Mouse (Mus musculus): ENCODE data around the gene Cnga2. TPM values are rescaled to one million over a fixed set of nuclear protein-coding genes. Genes with fewer than 3 reads are reported as not detected.
A peak's percentile ranks its signal among the peaks of the same experiment; 100 is the strongest.
"Not testable (repeated sequence)": the region's sequence is repeated elsewhere in the genome, so short reads cannot be mapped to it uniquely, and the experiment has no call there.

Cnga2 gene
- 0.04 and 0.10 TPM in 2 replicates for polyA plus RNA-seq (2016; fragmentation: Nextera tagmentation; extraction: Ambion mirVana)

- Histone ChIP-seq H3K27ac (no peak within 1 kb of the TSS), H3K27me3 (ENCODE audit: low read depth, poor library complexity, severe bottlenecking) (peaks cover 79% of the 10 kb centered on the region), H3K4me1 (no peaks in the 10 kb centered on the region), H3K4me3 (no peak within 1 kb of the TSS), H3K9me3 (replicated peaks) (no peaks in the 10 kb centered on the region), H3K36me3 (no peaks in the 10 kb centered on the region)
- no peak for DNase-seq (ENCODE audit: low spot score)
- WGBS = 75% methylated on average over 3 of the region's 3 CpGs
Observed at GRCm38 (mm10) chrX:71991549-71991948, at the start of gene Cnga2. Cnga2 (plus strand) TSS chrX:71991849.

GRCm38 (mm10) chrX:71946631-71947030, 45.0 kb upstream of the Cnga2 start:
- Histone ChIP-seq H3K27ac (no peak overlapping the region), H3K9me3 (replicated peaks) (no peaks in the 10 kb centered on the region), H3K27me3 (ENCODE audit: low read depth, poor library complexity, severe bottlenecking) (peaks cover 22% of the 10 kb centered on the region; the same call in 1 of the 2 replicates), H3K4me3 (no peak overlapping the region), H3K4me1 (no peaks in the 10 kb centered on the region), H3K36me3 (no peaks in the 10 kb centered on the region)
- DNase-seq (ENCODE audit: low spot score) = peak; percentile 53
- 24% methylated on average over 3 of the region's 3 CpGs for WGBS

- Histone ChIP-seq H3K4me3 (no peak overlapping the region), H3K36me3 (no peaks in the 10 kb centered on the region), H3K27ac (no peak overlapping the region), H3K4me1 (no peaks in the 10 kb centered on the region), H3K27me3 (ENCODE audit: low read depth, poor library complexity, severe bottlenecking) (peaks cover 69% of the 10 kb centered on the region), H3K9me3 (replicated peaks) (no peaks in the 10 kb centered on the region)
- DNase-seq (ENCODE audit: low spot score) = no peak
Observed at GRCm38 (mm10) chrX:71958366-71958765, 33.3 kb upstream of the Cnga2 start.

DNA sequence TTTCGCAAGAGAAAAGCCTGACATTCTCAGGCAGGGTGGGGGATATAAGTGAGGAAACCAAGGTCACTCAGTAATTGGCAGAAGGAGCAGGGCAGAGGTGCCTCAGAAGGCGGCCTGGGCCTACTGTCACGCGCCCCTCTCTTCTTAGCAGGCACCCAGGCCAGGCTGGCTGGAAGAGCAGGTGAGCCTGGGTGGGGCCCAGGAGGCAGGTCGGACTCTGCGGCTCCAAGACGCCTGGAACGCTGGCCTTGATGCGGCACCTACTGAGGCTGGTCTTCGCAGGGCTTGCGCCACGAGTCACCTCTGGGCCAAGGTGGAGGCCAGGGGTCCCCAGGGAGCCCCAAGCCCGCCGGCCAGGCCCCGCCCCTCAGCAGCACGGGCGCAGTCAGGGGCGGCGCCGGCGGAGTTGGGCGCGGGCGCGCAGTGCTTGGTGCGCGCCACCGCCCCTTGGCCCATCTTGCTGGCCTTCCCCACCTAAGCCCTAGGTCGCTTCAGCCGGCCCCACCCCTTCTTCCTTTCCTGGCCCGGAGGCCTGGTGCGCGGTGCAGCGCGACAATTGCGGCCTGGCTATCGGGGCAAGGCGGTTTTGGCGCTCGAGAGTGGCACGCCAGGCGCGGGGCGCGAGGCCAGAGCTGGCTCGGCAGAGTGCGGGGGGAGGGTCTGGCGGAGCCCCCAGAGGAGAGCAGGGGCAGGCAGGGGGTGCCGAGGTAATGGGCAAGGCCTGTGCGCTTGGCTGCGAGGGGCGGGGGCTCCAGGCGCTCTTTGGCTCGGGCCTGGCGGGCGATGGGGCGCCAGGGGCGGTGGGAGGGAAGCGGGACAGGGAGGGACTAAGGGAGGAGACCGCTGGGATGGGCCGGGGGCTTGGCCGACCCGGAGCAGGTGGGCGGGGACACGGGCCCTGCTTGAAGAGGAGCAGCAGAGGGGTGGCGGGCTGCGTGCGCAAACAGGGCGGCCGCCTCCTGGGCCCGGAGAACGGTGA, 29.3 kb upstream of the Cnga2 start, which contains the start of gene Prrg3:
Gene Prrg3, plus strand, starts transcription at position 552 of the 979 bp plus-strand sequence.
- Histone ChIP-seq H3K36me3 (no peaks in the 10 kb centered on the region), H3K9me3 (replicated peaks) (no peaks in the 10 kb centered on the region), H3K4me1 (no peaks in the 10 kb centered on the region), H3K4me3 (peak within 1 kb of the TSS; percentile 59), H3K27ac (peak within 1 kb of the TSS; percentile 85), H3K27me3 (ENCODE audit: low read depth, poor library complexity, severe bottlenecking) (peaks cover 82% of the 10 kb centered on the region)
- 18% methylated on average over 56 of the region's 72 CpGs for WGBS
- peak; percentile 76 for DNase-seq (ENCODE audit: low spot score)

- H3K27ac ChIP-seq = peak overlapping the region; percentile 85; the same call in 1 of the 2 replicates
- WGBS = 49% methylated on average over 9 of the region's 9 CpGs
- peak overlapping the region; percentile 59 for H3K4me3 ChIP-seq
- peaks cover 81% of the 10 kb centered on the region for H3K27me3 ChIP-seq (ENCODE audit: low read depth, poor library complexity, severe bottlenecking)
- no peaks in the 10 kb centered on the region for H3K36me3 ChIP-seq
- H3K9me3 ChIP-seq (replicated peaks) = no peaks in the 10 kb centered on the region
- no peak for DNase-seq (ENCODE audit: low spot score)
- H3K4me1 ChIP-seq = no peaks in the 10 kb centered on the region
Observed at GRCm38 (mm10) chrX:71963275-71963912, 28.3 kb upstream of the Cnga2 start.

GRCm38 (mm10) chrX:71968216-71968615, 23.4 kb upstream of the Cnga2 start:
- Histone ChIP-seq H3K4me1 (no peaks in the 10 kb centered on the region), H3K4me3 (no peak overlapping the region), H3K36me3 (no peaks in the 10 kb centered on the region), H3K27me3 (ENCODE audit: low read depth, poor library complexity, severe bottlenecking) (peaks cover 83% of the 10 kb centered on the region), H3K9me3 (replicated peaks) (no peaks in the 10 kb centered on the region), H3K27ac (no peak overlapping the region)
- 100% methylated on average over 1 of the region's 1 CpGs for WGBS
- no peak for DNase-seq (ENCODE audit: low spot score)

DNA sequence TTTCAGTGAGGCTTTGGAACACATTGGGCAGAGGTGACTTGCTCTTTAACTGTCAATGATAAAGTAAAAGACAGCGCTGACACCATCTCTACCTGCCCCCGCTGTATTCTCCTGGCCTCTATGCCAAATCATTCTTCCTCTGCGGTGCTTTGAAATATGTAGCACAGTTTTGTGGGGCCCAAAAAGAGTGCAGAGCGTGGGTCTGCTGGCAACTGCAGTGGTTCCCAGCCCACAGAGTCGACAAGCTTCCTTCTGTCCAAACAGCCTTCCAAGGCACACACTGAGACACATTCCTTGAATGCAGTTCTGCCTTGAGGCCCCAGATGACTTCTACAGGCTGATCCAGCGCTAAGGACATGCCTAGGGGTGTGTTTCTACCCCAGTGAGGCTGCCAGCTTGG, 22.8 kb upstream of the Cnga2 start:
- no peak for DNase-seq (ENCODE audit: low spot score)
- Histone ChIP-seq H3K27ac (no peak overlapping the region), H3K4me3 (no peak overlapping the region), H3K27me3 (ENCODE audit: low read depth, poor library complexity, severe bottlenecking) (peaks cover 82% of the 10 kb centered on the region), H3K36me3 (no peaks in the 10 kb centered on the region), H3K4me1 (no peaks in the 10 kb centered on the region), H3K9me3 (replicated peaks) (no peaks in the 10 kb centered on the region)
- 85% methylated on average over 6 of the region's 6 CpGs for WGBS

DNA sequence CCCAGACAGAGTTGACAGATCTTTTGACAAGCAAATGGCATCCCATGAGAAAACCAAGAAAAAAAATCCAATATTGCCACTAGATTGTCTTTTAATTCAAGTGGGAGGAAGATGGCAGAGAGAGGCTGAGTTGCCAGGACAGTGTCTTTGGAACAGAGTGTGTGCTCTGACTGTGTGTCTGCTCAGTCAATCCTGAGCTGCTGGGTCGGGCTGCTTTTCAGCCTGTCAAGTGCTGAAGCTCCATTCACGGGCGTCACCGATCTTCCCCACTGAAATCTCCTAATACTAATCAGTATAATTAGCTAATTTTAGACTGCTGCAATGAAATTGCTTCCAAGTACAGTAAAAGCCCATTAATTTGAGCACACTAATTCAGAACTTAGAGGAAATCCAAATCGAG, 20.3 kb upstream of the Cnga2 start:
- WGBS = 81% methylated on average over 5 of the region's 5 CpGs

GRCm38 (mm10) chrX:71972686-71973085, 19.0 kb upstream of the Cnga2 start, which contains the start of gene Fate1:
Fate1 (plus strand) TSS chrX:71972986.
- whole genome bisulfite sequencing = 72% methylated on average over 2 of the region's 2 CpGs
- no peak within 1 kb of the TSS for H3K27ac ChIP-seq
- no peaks in the 10 kb centered on the region for H3K36me3 ChIP-seq
- H3K4me1 ChIP-seq = no peaks in the 10 kb centered on the region
- H3K27me3 ChIP-seq (ENCODE audit: low read depth, poor library complexity, severe bottlenecking) = peaks cover 68% of the 10 kb centered on the region
- no peaks in the 10 kb centered on the region for H3K9me3 ChIP-seq (replicated peaks)
- no peak within 1 kb of the TSS for H3K4me3 ChIP-seq
- DNase-seq (ENCODE audit: low spot score) = no peak

More for the DNA sequence above, 20.3 kb upstream of the Cnga2 start:
- Histone ChIP-seq H3K4me3 (no peak overlapping the region), H3K9me3 (replicated peaks) (no peaks in the 10 kb centered on the region), H3K36me3 (no peaks in the 10 kb centered on the region), H3K27me3 (ENCODE audit: low read depth, poor library complexity, severe bottlenecking) (peaks cover 77% of the 10 kb centered on the region), H3K4me1 (no peaks in the 10 kb centered on the region), H3K27ac (no peak overlapping the region)
- no peak for DNase-seq (ENCODE audit: low spot score)

- H3K36me3 ChIP-seq; DNase-seq (ENCODE audit: low spot score); H3K4me3 ChIP-seq; H3K27ac ChIP-seq; H3K4me1 ChIP-seq; H3K9me3 ChIP-seq (replicated peaks): not testable (repeated sequence)
- peaks cover 55% of the 10 kb centered on the region for H3K27me3 ChIP-seq (ENCODE audit: low read depth, poor library complexity, severe bottlenecking)
Observed at GRCm38 (mm10) chrX:71977681-71978080, 14.0 kb upstream of the Cnga2 start.

DNA sequence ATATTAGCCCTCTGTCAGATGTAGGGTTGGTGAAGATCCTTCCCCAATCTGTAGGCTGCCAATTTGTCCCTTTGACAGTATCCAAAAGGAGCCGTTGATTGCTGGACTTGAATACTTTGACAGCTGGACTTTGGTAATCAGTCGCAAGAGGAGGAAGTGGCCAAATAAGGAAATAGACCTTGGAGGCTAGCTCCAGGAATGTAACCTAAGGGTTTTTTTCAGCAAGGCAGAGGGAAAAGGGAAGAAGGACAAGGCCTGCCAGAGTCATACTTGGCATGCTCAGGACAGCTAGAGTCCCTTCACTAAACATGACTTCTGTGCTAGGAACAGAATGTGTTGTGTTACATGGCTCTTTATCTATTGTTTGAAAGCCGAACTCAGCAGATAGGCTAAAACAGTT, 11.2 kb upstream of the Cnga2 start:
- H3K9me3 ChIP-seq (replicated peaks) = no peaks in the 10 kb centered on the region
- H3K4me3 ChIP-seq = no peak overlapping the region
- H3K27ac ChIP-seq = no peak overlapping the region
- peaks cover 52% of the 10 kb centered on the region for H3K27me3 ChIP-seq (ENCODE audit: low read depth, poor library complexity, severe bottlenecking)
- H3K36me3 ChIP-seq = no peaks in the 10 kb centered on the region
- WGBS = 84% methylated on average over 3 of the region's 3 CpGs
- no peak for DNase-seq (ENCODE audit: low spot score)
- no peaks in the 10 kb centered on the region for H3K4me1 ChIP-seq

- H3K36me3 ChIP-seq = no peaks in the 10 kb centered on the region
- no peaks in the 10 kb centered on the region for H3K9me3 ChIP-seq (replicated peaks)
- no peaks in the 10 kb centered on the region for H3K4me1 ChIP-seq
- no peak for DNase-seq (ENCODE audit: low spot score)
- 69% methylated on average over 2 of the region's 2 CpGs for WGBS
- H3K27ac ChIP-seq = no peak overlapping the region
- H3K27me3 ChIP-seq (ENCODE audit: low read depth, poor library complexity, severe bottlenecking) = peaks cover 46% of the 10 kb centered on the region
- no peak overlapping the region for H3K4me3 ChIP-seq
Observed at GRCm38 (mm10) chrX:71981322-71981721, 10.3 kb upstream of the Cnga2 start.

- Histone ChIP-seq H3K4me3 (no peak overlapping the region), H3K9me3 (replicated peaks) (no peaks in the 10 kb centered on the region), H3K27me3 (ENCODE audit: low read depth, poor library complexity, severe bottlenecking) (peaks cover 46% of the 10 kb centered on the region), H3K27ac (no peak overlapping the region), H3K4me1 (no peaks in the 10 kb centered on the region), H3K36me3 (no peaks in the 10 kb centered on the region)
- WGBS = 80% methylated on average over 2 of the region's 2 CpGs
- no peak for DNase-seq (ENCODE audit: low spot score)
Observed at GRCm38 (mm10) chrX:71983205-71983604, 8.4 kb upstream of the Cnga2 start.

All from limb, embryonic 10.5 days (tissue).